Mouse (Mus musculus) CH12.LX (cell line): ENCODE results near the gene Skap2. TPM values are rescaled to one million over a fixed set of nuclear protein-coding genes. Genes with fewer than 3 reads are reported as not detected.

Experiments used
- DNase-seq: peaks from one replicate; pipeline ENCODE4 v3.0.0-alpha.2; 2013; ENCODE audit errors: extremely low read depth
- H3K27ac ChIP-seq: 2 replicates; pipeline ENCODE4 v1.5.1; 2012; ENCODE audit warnings: low read depth, mild to moderate bottlenecking, control low read depth, moderate library complexity; ENCODE audit not compliant: insufficient read depth
- H3K27me3 ChIP-seq: replicated peaks from 2 replicates; pipeline ENCODE3; 2012; ENCODE audit warnings: inconsistent platforms
- H3K36me3 ChIP-seq, 2 experiments: replicated peaks in 1 of 2; 2 replicates each; pipeline versions ENCODE3 to v1.6.1; 2012; ENCODE audit warnings: inconsistent platforms in 1 of 2, low read length in 1 of 2, mild to moderate bottlenecking in 1 of 2, mixed read lengths in 1 of 2, moderate library complexity in 1 of 2; ENCODE audit not compliant: control insufficient read depth in 1 of 2, insufficient read depth in 1 of 2
- H3K4me1 ChIP-seq, 2 experiments: 2 replicates each; pipeline ENCODE4 v1.6.1; 2012; ENCODE audit warnings: inconsistent platforms in 1 of 2, moderate library complexity in 1 of 2; ENCODE audit not compliant: insufficient read depth in 2 of 2, control insufficient read depth in 1 of 2
- H3K4me2 ChIP-seq: 2 replicates; pipeline ENCODE4 v1.6.1; 2012; ENCODE audit warnings: low read depth, mild to moderate bottlenecking, control low read depth; ENCODE audit not compliant: poor library complexity, insufficient read depth, severe bottlenecking
- H3K4me3 ChIP-seq, 3 experiments: fragments of 150-350 bp in 1 of 3; sonication (generic) in 1 of 3; replicated peaks in 1 of 3; 2 replicates each; pipeline versions ENCODE3 to v1.5.1; 2011 to 2012; ENCODE audit warnings: low read depth in 2 of 3, low read length in 2 of 3, mild to moderate bottlenecking in 2 of 3, moderate library complexity in 2 of 3, control low read depth in 1 of 3, improper control_type of control experiment in 1 of 3, inconsistent platforms in 1 of 3, mixed read lengths in 1 of 3; ENCODE audit not compliant: poor library complexity in 1 of 3
- H3K79me2 ChIP-seq: replicated peaks from 2 replicates; pipeline ENCODE4 v1.6.1; 2012; ENCODE audit warnings: mild to moderate bottlenecking, moderate library complexity; ENCODE audit not compliant: control insufficient read depth, poor library complexity, insufficient read depth, severe bottlenecking; ENCODE audit errors: extremely low read depth
- H3K9ac ChIP-seq: 2 replicates; pipeline ENCODE4 v1.6.1; 2012; ENCODE audit warnings: low read depth, mild to moderate bottlenecking, control low read depth, moderate library complexity; ENCODE audit not compliant: insufficient read depth
- H3K9me3 ChIP-seq: replicated peaks from 2 replicates; pipeline ENCODE3; 2012; ENCODE audit warnings: low read length, inconsistent platforms, mixed read lengths
- CHD1 ChIP-seq: IDR thresholded peaks from 2 replicates; pipeline ENCODE4 v1.6.1; 2012; ENCODE audit warnings: low read depth, low read length, improper control_type of control experiment, inconsistent platforms
- CHD2 ChIP-seq: IDR thresholded peaks from 2 replicates; pipeline ENCODE4 v1.6.1; 2011; ENCODE audit warnings: low read length, improper control_type of control experiment
- CTCF ChIP-seq, 2 experiments: IDR thresholded peaks in 1 of 2; conservative IDR thresholded peaks in 1 of 2; 2 replicates each; pipeline ENCODE4 v1.5.1; 2011 to 2012; ENCODE audit warnings: low read depth in 2 of 2, low read length in 2 of 2, improper control_type of control experiment in 1 of 2, inconsistent platforms in 1 of 2, mild to moderate bottlenecking in 1 of 2, moderate library complexity in 1 of 2
- ELF1 ChIP-seq: IDR thresholded peaks from 2 replicates; pipeline ENCODE4 v1.6.1; 2014; ENCODE audit warnings: low read depth, mild to moderate bottlenecking, inconsistent platforms, low read length, improper control_type of control experiment
- EP300 ChIP-seq: IDR thresholded peaks from 2 replicates; pipeline ENCODE4 v1.6.1; 2011; ENCODE audit warnings: low read length, improper control_type of control experiment
- ETS1 ChIP-seq: conservative IDR thresholded peaks from 2 replicates; pipeline ENCODE4 v1.6.1; 2012; ENCODE audit warnings: low read depth, mild to moderate bottlenecking, inconsistent platforms, low read length, improper control_type of control experiment, moderate library complexity
- HCFC1 ChIP-seq: IDR thresholded peaks from 2 replicates; pipeline ENCODE4 v1.6.1; 2012; ENCODE audit warnings: low read depth, mild to moderate bottlenecking, inconsistent platforms, low read length, improper control_type of control experiment
- IRF4 ChIP-seq: IDR thresholded peaks from 2 replicates; pipeline ENCODE4 v1.6.1; 2014; ENCODE audit warnings: low read depth, mild to moderate bottlenecking, inconsistent platforms, low read length, improper control_type of control experiment
- JUN ChIP-seq: IDR thresholded peaks from 2 replicates; pipeline ENCODE4 v1.6.1; 2011; ENCODE audit warnings: low read depth, mild to moderate bottlenecking, low read length, improper control_type of control experiment, moderate library complexity; ENCODE audit not compliant: insufficient read depth
- JUND ChIP-seq: conservative IDR thresholded peaks from 2 replicates; pipeline ENCODE4 v1.6.1; 2011; ENCODE audit warnings: low read depth, low read length, improper control_type of control experiment
- KAT2A ChIP-seq: IDR thresholded peaks from 2 replicates; pipeline ENCODE4 v1.6.1; 2012; ENCODE audit warnings: low read length, improper control_type of control experiment, inconsistent platforms; ENCODE audit not compliant: insufficient replicate concordance
- MAFK ChIP-seq: IDR thresholded peaks from 2 replicates; pipeline ENCODE4 v1.6.1; 2011; ENCODE audit warnings: low read length, improper control_type of control experiment; ENCODE audit not compliant: insufficient replicate concordance
- MAZ ChIP-seq: IDR thresholded peaks from 2 replicates; pipeline ENCODE4 v1.6.1; 2012; ENCODE audit warnings: low read depth, mild to moderate bottlenecking, inconsistent platforms, low read length, improper control_type of control experiment, moderate library complexity
- MYC ChIP-seq: IDR thresholded peaks from 2 replicates; pipeline ENCODE4 v1.6.1; 2011; ENCODE audit warnings: low read depth, mild to moderate bottlenecking, improper control_type of control experiment, low read length
- NELFE ChIP-seq: IDR thresholded peaks from 2 replicates; pipeline ENCODE4 v1.6.1; 2011; ENCODE audit warnings: low read depth, low read length, improper control_type of control experiment
- POLR2A ChIP-seq: IDR thresholded peaks from 2 replicates; pipeline ENCODE4 v1.6.1; 2011; ENCODE audit warnings: low read depth, mild to moderate bottlenecking, improper control_type of control experiment, low read length
- POLR2AphosphoS2 ChIP-seq: IDR thresholded peaks from 2 replicates; pipeline ENCODE4 v1.6.1; 2011; ENCODE audit warnings: low read depth, low read length, improper control_type of control experiment
- RCOR1 ChIP-seq: conservative IDR thresholded peaks from 2 replicates; pipeline ENCODE4 v1.6.1; 2012; ENCODE audit warnings: low read depth, mild to moderate bottlenecking, inconsistent platforms, low read length, improper control_type of control experiment
- SIN3A ChIP-seq: IDR thresholded peaks from 2 replicates; pipeline ENCODE4 v1.6.1; 2012; ENCODE audit warnings: low read length, improper control_type of control experiment, inconsistent platforms
- SMC3 ChIP-seq: IDR thresholded peaks from 2 replicates; pipeline ENCODE4 v1.6.1; 2011; ENCODE audit warnings: low read depth, low read length, improper control_type of control experiment
- TBP ChIP-seq: conservative IDR thresholded peaks from 2 replicates; pipeline ENCODE4 v1.6.1; 2011; ENCODE audit warnings: low read depth, low read length, improper control_type of control experiment
- UBTF ChIP-seq: IDR thresholded peaks from 2 replicates; pipeline ENCODE4 v1.6.1; 2012; ENCODE audit warnings: low read depth, mild to moderate bottlenecking, inconsistent platforms, low read length, improper control_type of control experiment, moderate library complexity
- ZKSCAN1 ChIP-seq: IDR thresholded peaks from 2 replicates; pipeline ENCODE4 v1.6.1; 2012; ENCODE audit warnings: low read depth, inconsistent platforms, low read length, improper control_type of control experiment, borderline replicate concordance
- ZMIZ1 ChIP-seq: IDR thresholded peaks from 2 replicates; pipeline ENCODE4 v1.6.1; 2012; ENCODE audit warnings: low read depth, mild to moderate bottlenecking, inconsistent platforms, low read length, improper control_type of control experiment
- dilution Hi-C: fragments of 300-500 bp; cut with MboI; formaldehyde crosslinking; loops from 2 replicates; pipeline ENCODE4 v1.14.3; 2020; ENCODE audit warnings: low sequenced_read_pairs; ENCODE audit not compliant: extremely low pct_unique_long_range_greater_than_20kb, extremely low pct_ligation_motif_present
- in situ Hi-C: fragments of 300-500 bp; cut with MboI; formaldehyde crosslinking; loops from 3 replicates; pipeline ENCODE4 v1.14.3; 2019; ENCODE audit warnings: low sequenced_read_pairs, low pct_ligation_motif_present, low pct_unique_long_range_greater_than_20kb, mixed read lengths
- polyA plus RNA-seq: library from polyadenylated mRNA; unstranded; fragments of >175 nt; gene quantifications from 2 replicates; pipeline ENCODE4 v1.2.1, GENCODE M21; 2012; ENCODE audit warnings: low read depth; ENCODE audit not compliant: insufficient read length
- total RNA-seq, 2 experiments: library from RNA; depleted of rRNA; stranded (reverse); fragments of 300-350 nt in 1 of 2; fragments of >200 nt in 1 of 2; gene quantifications; 2 replicates each; pipeline ENCODE4 v1.2.3; 2012 to 2014

Gene Skap2
- total and polyA plus RNA-seq, 3 experiments: 25.8 to 76.1 (median 51.9) TPM

- no peak overlapping the region for H3K9ac ChIP-seq
- no peak for TF ChIP-seq SMC3
- TF ChIP-seq HCFC1: no peak
- TF ChIP-seq CHD2: no peak
- TF ChIP-seq ELF1: no peak
- no peak for TF ChIP-seq EP300
- TF ChIP-seq, all 38 proteins: peak for 0
- Histone ChIP-seq H3K4me3 (no peak overlapping the region), H3K36me3 (peaks cover 0 to 2% of the 10 kb centered on the region in 2 experiments), H3K4me2 (no peak overlapping the region), H3K9me3 (no peaks in the 10 kb centered on the region), H3K27me3 (no peaks in the 10 kb centered on the region), H3K27ac (no peak overlapping the region), H3K4me1 (peaks cover 0 to 4% of the 10 kb centered on the region in 2 experiments; a peak in 1 of 4 replicates), H3K79me2 (no peaks in the 10 kb centered on the region)
- in situ Hi-C loops (no loop called here), dilution Hi-C loops (no loop called here)
- DNase-seq: no peak
Measured at GRCm38 (mm10) chr6:51933034-51933611, 79.2 kb downstream of the Skap2 start.

GRCm38 (mm10) chr6:51927101-51927500, 85.2 kb downstream of the Skap2 start:
- in situ Hi-C loops: no loop called here
- TF ChIP-seq JUND: no peak
- TF ChIP-seq MYC: no peak
- TF ChIP-seq NELFE: no peak
- no peak for TF ChIP-seq IRF4
- no peak for TF ChIP-seq UBTF
- no peak for TF ChIP-seq POLR2AphosphoS2
- no peak for TF ChIP-seq POLR2A
- TF ChIP-seq ZMIZ1: no peak
- TF ChIP-seq CHD1: no peak
- TF ChIP-seq, all 38 proteins: peak for 0
- dilution Hi-C loops: no loop called here

GRCm38 (mm10) chr6:51921831-51922230, 90.5 kb downstream of the Skap2 start:
- no peak overlapping the region for H3K9ac ChIP-seq
- H3K79me2 ChIP-seq: no peaks in the 10 kb centered on the region; the same call in 1 of the 2 replicates
- peaks cover 6 to 39% of the 10 kb centered on the region in 2 experiments for H3K4me1 ChIP-seq
- dilution Hi-C loops (no loop called here), in situ Hi-C loops (no loop called here)
- no peak overlapping the region for H3K4me3 ChIP-seq
- no peaks in the 10 kb centered on the region for H3K9me3 ChIP-seq
- no peak overlapping the region for H3K27ac ChIP-seq
- TF ChIP-seq CHD2: no peak
- no peak for TF ChIP-seq KAT2A
- TF ChIP-seq NELFE: no peak
- no peak for TF ChIP-seq ETS1
- TF ChIP-seq HCFC1: no peak
- no peak for TF ChIP-seq TBP
- no peak for TF ChIP-seq ZKSCAN1
- no peak for TF ChIP-seq JUN
- no peak for TF ChIP-seq MAFK
- TF ChIP-seq MYC: no peak
- TF ChIP-seq RCOR1: no peak
- TF ChIP-seq CTCF (conservative IDR thresholded peaks at IDR 0.05 in 1 of 2, IDR thresholded peaks at IDR 0.05 in 1 of 2; ENCODE audit: low read depth in 2 of 2, low read length in 2 of 2): no peak
- TF ChIP-seq MAZ: no peak
- TF ChIP-seq SIN3A: no peak
- peaks cover 3 to 10% of the 10 kb centered on the region in 2 experiments for H3K36me3 ChIP-seq
- DNase-seq: no peak
- no peaks in the 10 kb centered on the region for H3K27me3 ChIP-seq
- no peak overlapping the region for H3K4me2 ChIP-seq

More at GRCm38 (mm10) chr6:51927101-51927500, 85.2 kb downstream of the Skap2 start:
- no peak overlapping the region for H3K4me2 ChIP-seq
- H3K4me3 ChIP-seq: no peak overlapping the region
- no peak overlapping the region for H3K27ac ChIP-seq
- no peaks in the 10 kb centered on the region for H3K9me3 ChIP-seq
- no peaks in the 10 kb centered on the region; the same call in 1 of the 2 replicates for H3K79me2 ChIP-seq
- no peak overlapping the region for H3K9ac ChIP-seq
- H3K36me3 ChIP-seq: no peaks in the 10 kb centered on the region
- no peak for DNase-seq
- peaks cover 0 to 13% of the 10 kb centered on the region in 2 experiments; a peak in 1 of 4 replicates for H3K4me1 ChIP-seq
- no peaks in the 10 kb centered on the region for H3K27me3 ChIP-seq
